Mouse (Mus musculus): ENCODE results near the gene Mrps6.

The Mrps6 gene

DNA sequence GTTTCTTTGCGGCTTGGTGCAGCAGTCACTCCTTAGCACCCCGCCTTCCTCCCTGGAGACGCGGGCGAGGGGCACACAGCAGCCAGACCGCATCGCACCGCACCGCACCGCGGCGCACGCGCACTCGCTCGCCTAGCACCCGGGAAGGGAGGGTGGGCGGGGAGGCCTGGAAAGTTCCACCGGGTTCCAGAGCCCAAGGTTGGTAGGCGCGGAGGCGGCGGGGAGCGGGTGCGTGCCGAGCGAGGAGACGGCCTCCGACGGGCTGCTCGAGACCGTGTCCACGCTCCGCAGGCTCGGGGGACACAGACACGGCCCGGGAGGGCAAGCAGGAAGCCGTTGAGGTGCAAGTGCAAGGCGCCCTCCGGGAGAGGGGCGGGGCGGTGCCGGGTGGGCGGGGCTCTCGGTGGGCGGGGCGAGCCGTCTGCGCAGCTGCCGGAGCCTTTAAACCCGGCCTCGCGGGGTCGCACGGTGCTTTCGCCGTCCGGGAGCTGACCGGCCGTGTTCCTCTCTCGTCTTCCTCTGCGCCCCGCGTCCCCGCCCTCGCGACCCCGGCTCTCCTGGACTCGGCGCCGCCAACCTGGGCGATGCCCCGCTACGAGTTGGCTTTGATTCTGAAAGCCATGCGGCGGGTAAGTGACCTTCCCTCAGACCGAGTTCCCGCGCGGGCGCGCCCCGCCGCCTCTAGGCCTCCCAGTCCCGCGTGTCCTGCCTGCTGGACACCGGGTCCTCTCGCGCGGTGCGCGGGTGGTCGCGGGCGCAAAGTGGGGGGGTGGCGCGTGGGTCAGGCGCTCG, at the start of gene Mrps6, which contains the start of the genes Gm49711 and Slc5a3:
TSS of gene Mrps6 (plus strand) at position 419 of the 792 bp plus-strand sequence.
TSS of gene Gm49711 (plus strand) at position 465 of the 792 bp plus-strand sequence.
TSS of gene Slc5a3 (plus strand) at position 471 of the 792 bp plus-strand sequence.
- peak; percentile 85 for DNase-seq (ENCODE audit: low read depth)

DNA sequence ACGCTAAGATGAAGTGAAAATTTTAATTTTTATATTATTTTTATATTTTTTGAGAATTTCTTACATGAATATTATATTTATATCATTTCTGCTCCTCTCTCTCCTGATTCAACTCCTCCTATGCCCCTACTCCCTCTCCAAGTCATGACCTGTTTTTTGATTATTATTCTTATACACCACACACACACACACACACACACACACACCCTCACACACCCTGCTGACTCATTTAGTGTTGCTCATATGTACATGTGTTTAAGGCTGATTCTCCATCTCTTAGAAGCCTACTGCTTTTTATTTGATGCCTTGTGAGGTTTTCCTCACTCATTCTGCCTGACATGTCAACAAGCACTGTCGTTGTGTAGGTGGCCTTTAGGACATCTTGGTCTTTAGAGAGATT, 48.5 kb upstream of the Mrps6 start:
- peak; percentile 53 for DNase-seq (ENCODE audit: low read depth)

DNA sequence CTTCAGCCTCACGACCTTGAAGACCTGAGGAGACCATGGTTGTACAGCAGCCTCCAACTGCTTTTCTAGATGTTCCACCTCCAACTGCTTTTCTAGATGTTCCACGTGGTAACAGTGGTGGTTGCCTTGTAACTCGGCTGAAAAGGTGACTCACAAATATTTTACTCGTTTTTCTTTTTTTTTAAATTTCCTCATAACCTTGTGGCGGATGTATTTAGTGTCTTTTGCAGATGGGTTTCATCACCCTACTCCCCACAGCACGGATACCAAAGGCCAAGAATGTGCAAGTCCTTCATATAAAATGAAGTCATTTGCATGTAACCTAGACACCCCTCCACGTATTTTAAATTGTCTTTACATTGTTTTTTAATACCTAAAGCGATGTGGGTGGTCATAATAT, 41.3 kb upstream of the Mrps6 start:
- peak; percentile 59 for DNase-seq (ENCODE audit: low read depth)

DNA sequence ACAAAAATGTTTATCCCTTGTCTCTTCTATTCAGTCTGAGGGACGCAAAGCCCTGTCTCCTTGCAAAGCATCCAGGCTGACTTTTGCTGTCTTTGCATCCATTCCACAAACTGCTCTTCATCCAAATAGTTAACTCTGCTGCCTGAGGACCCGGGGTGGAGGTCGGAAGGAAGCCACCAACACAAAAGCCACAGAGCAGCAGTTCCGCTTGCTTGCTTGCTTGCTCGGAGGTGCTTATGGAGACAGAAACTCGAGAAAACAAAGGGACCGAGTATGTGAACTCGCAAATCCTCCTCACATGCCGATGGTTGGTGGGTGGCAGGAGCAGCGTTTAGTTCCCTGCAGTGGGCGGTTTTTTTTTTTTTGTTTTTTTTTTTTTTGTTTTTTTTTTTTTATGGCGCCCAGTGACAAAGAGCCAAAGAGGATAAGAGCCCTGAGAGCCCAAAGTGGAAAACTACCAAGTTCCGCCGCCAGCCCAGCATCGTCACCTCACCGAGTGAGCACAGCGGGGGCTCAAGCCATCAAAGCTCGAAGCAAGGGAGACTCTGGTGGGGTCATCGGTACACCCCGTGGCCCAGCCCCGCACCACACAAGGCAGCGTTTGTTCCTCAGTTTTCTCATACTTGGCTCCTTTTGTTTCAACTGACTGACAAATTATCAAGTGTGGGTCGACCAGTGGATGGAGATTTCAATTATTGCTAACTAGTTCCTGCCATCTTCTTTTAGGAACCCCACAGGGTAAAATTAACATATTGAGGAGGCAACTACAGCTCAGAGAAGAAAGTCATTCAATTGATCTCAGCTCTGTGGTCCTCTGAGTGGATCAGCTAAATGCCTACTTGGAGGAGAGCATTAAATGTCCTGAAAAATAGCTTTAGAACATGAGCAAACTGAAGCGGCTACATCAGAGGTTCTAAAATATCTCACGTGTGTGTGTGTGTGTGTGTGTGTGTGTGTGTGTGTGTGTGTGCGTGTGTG, 38.6 kb upstream of the Mrps6 start:
- DNase-seq (ENCODE audit: low read depth) = no peak

DNA sequence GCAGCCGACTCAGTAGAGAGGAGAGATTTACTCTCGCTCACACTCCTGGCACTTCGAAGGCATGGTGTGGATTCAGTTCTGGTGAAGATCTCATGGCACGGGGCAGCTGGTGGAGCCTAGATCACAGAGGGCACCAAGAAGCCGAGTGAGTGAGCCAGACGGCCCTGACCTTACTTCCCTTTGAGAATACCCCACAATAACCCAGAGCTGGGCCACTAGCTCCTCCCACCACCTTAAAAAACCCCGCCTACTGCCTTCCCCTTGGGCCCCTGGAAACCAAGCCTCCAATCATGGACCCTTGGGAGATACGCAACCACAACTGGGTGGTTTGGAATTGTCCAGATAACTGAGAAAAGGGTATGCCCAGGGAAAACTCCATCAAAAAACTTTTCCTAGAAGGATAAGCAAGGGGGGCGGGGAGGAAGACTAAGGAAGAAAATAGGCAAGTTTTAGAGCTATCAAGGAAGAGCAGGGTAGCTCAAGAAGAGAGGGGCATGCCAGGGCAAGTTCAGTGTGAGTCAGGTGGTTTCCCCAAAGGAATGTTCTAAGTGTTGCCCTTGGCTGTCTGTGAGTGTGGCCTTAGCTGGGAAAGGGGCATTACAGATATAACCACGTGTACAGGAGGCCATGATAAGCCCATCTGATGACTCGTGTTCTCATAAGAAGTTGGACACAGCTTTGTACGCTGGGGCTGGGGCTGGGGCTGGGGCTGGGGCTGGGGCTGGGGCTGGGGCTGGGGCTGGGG, 36.2 kb upstream of the Mrps6 start:
- peak; percentile 48 for DNase-seq (ENCODE audit: low read depth)

DNA sequence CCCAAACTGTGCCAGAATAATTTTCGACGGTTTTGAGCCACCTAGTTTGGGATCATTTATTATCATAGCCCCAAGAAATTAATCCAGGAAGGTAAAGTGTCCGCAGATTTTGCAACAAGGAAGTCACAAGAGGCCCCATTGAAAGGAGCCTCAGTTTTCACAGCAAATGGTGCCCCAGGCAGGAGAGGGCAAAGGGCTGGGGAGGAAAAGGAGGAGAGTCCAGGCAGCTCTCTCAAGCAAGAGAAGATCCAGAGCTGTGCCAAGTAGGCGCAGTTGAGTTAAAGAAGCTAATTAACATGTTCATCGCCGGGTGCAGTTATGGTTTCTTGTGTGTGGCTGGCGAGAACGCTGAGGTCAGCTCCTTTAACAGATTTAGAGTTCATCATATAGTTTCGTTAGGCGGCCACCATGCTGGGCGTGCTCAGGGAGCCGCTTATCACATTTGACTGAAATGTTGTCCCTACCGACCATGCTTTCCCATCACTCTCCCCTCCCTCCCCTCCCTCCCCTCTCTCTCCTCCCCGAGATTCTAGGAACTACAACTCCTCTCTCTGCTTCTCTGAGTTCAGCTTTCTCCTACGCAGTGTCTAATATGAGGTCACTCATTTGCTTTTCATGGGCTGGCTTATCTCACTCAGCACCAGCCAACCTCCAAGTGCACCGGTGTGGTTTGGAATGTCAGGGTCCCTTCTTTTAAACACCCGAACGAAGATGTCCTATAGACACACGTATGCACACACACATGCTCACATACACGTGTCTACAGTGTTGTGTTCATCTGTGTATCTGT, 35.4 kb upstream of the Mrps6 start:
- DNase-seq (ENCODE audit: low read depth) = no peak

DNA sequence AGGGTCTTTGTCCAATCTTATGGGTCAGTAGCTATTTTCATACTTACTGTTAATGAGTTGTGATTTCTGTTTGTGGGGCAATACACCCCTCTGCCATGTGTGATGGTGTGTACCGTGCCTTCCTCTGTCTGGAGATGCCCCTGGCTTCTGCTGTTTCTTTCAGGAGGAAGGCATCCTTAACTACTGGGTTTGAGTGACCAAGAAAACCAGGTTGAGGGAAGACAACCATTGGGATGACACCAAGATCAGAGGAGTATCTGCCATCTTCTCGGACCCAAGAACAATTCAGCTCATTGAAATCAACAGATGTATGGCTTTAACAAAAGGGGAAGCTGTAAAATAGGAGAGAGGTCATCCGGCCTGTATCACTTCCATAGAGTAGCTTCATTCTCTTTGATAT, 24.8 kb upstream of the Mrps6 start:
- no peak for DNase-seq (ENCODE audit: low read depth)

DNA sequence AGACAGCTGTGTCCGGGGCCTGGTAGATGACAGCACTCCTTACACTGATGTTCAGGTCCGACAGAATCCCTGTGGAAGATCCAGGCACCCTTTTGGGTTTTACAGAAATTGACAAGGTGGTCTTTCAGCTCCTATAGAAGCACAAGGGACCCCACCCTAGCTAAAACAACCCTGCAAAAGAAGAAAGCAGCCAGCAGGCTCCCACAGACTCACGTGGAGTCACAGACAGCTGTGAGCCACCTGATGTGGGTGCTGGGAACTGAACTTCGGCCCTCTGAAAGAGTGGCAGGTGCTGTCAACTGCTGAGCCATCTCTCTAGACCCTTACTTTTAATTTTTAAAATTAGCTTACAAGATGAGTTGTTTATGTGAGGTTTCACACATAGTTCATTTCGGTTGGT, 23.4 kb upstream of the Mrps6 start:
- DNase-seq (ENCODE audit: low read depth) = no peak

DNA sequence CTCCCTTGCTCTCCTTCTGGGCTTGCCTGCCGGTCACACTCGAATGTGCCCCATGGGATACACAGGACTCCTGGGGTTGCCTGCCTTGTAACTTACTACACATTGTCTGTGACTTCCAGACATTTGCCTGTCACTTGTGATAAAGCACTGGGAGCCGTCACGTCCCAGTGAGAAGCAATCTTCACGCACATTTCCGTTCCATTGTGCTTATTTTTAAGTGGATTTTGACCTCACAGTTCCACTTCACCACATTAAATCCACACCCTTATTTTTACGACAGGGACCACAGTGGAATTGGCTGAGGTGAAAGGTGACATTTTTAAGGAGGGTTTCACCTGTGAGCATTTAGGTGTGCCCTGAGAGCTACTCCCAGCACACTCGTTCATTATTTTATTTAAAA, 21.4 kb upstream of the Mrps6 start:
- no peak for DNase-seq (ENCODE audit: low read depth)

DNA sequence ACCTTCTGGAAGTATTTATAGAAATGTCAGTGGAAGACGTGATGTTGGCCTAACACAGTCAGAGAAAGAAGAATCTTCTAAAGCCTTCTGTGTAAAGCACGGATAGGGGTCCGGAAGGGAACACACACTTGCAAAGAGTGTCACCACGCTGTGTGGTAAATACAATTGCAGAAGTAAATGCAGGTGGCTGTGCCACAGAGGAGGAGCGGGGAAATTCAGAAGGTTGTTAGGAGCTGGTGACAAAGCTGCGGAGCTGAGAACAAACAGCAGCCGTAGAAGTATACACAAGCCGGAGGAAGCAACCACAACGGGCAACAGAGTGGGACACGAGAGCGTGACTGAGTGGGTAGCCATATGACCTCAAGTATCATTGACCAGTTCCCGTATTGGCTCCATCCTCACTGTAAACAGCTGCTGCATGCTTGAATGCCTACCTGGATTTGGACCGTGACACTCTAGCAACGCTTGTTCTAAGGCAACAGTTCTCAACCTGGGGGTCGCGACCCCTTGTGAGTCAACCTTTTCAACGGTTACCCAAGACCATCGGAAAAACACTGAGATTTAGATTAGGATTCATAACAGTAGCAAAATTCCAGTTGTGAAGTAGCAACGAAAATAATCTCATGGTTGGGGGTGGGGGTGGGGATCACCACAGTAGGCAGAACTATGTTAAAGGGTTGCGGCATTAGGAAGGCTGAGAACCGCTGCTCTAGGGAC, 20.0 kb upstream of the Mrps6 start:
- no peak for DNase-seq (ENCODE audit: low read depth)

DNA sequence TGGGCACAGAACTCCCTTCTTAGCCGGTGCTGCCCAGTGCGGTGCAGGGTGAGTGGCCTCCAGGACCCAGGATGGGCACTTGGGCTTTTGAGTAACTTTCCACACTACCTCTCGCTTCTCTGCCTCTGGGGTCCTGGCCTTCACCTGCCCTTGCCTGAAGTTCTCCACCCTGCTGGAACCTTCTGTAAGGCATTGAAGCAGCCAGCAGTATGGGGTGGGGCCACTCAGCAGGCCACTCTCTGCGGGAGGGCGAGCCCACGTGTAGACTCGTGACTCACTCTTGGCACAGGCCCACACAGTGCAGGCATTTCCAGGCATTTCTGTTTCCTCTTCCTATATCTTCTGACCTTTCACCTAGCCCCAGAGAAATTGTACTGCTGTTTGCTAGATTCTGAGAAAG, 18.6 kb upstream of the Mrps6 start:
- peak; percentile 66 for DNase-seq (ENCODE audit: low read depth)

DNA sequence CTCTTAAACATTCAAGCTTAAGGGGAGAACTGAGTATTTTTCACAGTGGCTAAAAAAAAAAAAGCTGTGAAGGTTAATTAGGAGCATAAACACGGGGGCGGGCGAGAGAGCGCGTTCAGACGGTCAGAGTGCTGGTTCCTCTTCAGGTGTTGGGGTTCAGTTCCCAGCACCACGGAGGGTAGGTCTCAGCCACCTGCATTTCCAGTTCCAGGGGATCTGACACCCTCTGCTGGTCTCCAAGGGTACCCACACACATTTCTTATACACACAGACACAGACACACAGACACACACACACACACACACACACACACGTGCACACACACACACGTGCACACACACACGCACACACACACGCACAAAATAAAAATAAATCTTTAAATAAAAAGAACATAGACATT, 18.1 kb upstream of the Mrps6 start:
- no peak for DNase-seq (ENCODE audit: low read depth)

DNA sequence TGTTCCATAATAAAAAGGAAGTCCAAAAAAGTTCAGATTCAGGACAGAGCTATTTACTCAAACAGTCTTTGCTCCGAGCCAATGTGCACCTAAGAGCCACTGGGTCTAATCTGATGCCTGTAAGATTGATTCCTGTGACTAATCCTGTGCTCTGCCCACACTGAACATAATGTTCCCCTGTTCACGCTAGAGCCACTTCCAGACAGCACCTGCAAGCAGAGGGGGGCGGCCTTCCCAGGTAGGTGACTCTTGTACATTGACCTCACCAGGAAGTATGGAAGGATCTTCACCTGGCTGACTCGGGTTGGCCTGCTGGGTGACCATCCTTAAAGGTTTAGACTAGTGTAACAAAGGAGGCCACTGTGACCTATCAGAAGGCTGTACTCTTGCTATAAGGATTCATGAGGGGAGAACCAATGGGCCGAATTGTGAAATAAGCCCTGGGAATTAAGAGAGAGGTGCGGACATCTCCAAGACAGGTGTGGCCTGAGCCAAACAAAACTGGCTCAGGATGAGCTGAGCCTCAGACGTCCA, 6.2 kb upstream of the Mrps6 start:
- DNase-seq (ENCODE audit: low read depth) = no peak

DNA sequence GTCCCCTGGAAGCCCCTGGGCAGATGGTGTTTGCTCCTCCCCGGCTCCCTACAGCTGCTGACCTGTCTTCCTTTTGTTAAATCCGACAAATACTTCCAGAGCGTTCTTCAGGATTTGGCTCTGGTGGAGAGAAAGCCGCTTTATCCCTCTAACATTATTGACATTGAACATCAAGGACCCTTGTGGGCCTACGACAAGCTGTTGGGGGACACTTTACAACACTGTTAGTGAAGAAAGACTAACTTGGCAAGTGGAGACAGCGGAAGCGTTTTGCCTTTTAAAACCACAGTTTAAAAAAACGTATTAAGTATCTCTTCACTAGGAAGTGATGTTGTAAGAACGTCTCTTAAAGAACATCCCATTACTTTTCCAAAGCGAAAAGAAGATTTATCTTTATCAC, 5.5 kb upstream of the Mrps6 start:
- no peak for DNase-seq (ENCODE audit: low read depth)

DNA sequence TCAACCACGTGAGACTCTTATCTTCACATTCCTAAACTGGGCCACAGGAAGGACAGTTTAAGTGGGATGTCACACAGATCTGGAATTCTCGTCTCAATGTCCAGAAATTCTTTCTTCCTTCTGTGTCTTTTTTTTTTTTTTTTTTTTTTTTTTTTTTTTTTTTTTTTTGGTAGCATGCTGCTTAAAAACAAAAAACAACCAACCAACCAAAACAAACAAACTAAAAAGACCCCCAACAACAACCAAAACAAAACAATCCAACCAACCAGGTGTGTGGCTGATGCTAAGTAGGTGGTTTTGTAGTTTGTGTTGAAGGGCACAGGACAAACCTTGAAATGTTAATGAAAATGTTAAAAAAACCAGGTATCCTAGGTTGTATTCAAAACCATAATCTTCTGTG, 1.4 kb upstream of the Mrps6 start:
- no peak for DNase-seq (ENCODE audit: low read depth)

DNA sequence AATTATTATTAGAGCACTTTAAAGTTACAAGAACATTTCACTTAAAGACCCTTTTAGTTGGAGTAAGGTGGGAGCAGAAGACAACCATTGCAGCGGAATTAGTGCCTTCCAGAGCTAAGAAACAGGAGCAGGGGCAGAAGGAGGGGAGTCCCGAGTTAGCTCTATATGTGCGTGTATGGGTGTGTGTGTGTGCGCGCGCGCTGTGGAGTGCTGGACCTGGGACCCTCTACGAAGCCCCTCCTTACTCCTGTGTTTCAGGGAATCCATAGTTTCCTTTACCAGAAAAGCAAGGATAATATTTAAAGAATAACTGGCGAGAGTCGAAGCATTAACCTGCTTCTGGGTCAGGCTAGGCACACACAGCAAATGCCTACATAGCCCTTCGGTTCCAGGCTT, 616 bp upstream of the Mrps6 start:
- no peak for DNase-seq (ENCODE audit: low read depth)

DNA sequence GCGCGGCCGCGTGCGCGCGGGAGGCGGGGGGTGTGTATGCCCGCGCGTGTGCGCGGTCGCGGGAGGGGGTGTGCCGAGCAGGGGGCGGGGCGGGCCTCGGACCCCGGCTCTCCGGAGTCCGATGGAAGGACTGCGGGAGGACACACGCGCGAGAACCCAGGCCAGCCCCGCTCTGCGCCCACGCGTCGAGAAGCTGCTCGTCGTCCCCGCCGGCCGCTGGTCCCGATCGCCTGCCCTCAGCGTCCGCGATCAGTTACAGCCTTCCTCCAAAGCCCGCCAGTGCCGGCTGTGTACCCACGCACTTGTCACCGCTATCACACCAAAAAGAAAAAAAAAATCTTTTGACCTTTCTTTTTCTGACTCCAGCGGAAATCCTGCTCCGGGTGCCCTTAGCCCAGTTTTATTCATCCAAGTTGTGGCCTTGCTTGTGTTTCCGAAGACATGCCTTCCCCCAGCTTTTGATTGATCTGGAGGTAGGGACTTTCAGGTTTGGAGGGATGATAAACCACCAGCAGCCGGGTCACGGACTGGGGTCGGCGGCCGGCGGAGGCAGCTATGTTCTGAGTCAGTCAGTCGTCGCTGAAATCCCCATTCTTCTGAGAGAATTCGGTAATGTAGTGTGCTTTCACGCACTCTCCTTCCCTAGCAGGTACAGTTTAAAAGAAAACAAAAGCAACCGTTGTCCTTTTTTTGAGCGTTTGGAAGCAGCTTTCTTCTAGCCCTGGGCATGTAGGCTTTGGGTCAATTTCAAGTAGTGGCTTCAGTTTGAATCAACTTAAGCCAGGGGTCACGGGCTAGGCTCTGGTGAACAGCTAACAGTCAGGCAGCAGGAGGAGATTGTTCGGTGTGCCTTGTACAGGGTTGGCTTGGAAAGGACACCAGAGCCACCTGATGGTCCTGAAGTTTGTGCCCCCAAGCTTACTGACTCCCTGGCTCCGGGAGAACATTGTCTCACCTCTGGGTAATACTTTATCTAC, 862 bp downstream of the Mrps6 start:
- peak; percentile 38 for DNase-seq (ENCODE audit: low read depth)

DNA sequence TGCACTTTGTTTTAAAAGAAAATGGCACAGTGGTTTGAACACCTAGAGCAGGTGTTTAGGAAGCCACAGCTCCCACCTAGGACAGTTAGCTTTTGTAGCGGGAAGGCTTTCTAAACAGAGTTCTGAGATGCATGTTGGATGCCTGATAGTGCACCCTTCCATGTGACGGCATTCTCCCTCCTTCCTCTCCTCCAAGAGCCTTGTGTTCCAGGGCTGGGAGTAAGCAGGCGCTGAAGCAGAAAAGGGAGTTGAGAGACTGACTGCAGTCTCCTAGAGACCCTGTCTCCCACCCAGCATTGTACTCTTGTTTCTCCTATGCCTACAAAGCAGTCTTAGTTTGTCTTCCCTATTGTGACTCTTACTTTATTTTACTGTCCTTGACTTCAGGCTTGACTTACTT, 2.1 kb downstream of the Mrps6 start:
- DNase-seq (ENCODE audit: low read depth) = no peak

DNA sequence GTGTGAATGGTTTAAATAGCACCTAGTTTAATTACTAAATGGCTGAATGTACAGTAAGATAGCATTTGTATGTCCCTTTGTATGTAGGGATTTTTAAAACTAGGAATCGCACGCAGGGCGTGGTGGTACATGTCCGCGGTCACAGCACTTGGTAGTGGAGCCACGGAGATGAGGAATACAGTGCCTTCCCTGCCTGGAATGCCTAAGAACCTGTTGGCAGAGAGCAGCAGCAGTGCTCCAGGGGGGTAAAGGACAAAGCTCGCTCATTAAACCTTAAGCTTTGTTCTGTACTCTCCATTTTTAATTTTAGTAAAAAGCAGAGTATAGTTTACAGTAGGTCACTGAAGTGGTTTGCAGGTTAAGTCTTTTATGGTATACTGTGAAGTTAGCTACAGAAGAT, 3.5 kb downstream of the Mrps6 start:
- DNase-seq (ENCODE audit: low read depth) = no peak
